Mouse (Mus musculus) layer of hippocampus, postnatal 10 days (tissue): ENCODE results near the gene Zswim9. TPM values are rescaled to one million over a fixed set of nuclear protein-coding genes. Genes with fewer than 3 reads are reported as not detected.

Source experiments
- DNase-seq, 2 experiments: peaks; one replicate each; pipeline ENCODE4 v3.0.0; 2021; ENCODE audit warnings: low spot score in 2 of 2
- long read RNA-seq: library from polyadenylated mRNA; stranded (forward); transcript quantifications from one replicate; pipeline ENCODE4 v2.0.0, GENCODE M21; 2023
- total RNA-seq, 2 experiments: library from RNA; stranded (reverse); gene quantifications; 2 replicates each; pipeline ENCODE4 v1.2.3; 2021

Zswim9 gene
- total RNA-seq, result 10 to 100 TPM; 11.4 to 12.8 TPM
- long read RNA-seq, full-length matches to known transcripts, result 1 of 6 reads
- long read RNA-seq, partial matches to known transcripts, result 3 of 6 reads
- long read RNA-seq, other reads (novel, unspliced or antisense), result 2 of 6 reads

DNA sequence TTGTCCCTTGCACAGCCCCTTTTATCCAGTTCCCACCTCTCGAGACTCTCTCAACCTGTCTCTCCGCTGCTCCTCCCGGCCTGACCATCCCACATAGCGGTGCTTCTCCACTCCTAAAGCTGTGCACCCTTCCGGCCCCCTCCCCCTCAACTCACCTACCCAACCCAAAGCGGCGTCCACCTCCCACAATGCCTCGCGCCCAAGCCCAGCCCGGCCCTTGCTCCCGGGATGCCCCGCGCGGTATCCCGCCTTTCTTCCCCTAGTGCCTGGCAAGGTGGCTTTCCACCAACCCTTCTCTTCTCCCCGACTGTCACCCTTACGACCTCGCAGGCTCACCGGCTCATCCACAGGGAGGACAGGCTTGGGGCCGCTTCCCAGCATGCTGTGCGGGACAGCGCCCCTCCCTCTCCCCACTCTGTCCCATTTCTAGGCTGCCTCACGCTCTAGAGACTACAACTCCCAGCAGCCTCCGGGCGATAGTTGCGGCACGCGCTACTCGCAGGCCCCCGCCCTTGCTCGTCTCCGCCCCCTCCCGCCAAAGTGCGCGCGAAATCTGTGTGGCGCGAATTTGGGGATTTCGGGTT is at the start of gene Zswim9:
Gene Zswim9 (minus strand): TSS at position 414 of the 584 bp plus-strand sequence.
- peak; percentile 91 to 92 for DNase-seq

DNA sequence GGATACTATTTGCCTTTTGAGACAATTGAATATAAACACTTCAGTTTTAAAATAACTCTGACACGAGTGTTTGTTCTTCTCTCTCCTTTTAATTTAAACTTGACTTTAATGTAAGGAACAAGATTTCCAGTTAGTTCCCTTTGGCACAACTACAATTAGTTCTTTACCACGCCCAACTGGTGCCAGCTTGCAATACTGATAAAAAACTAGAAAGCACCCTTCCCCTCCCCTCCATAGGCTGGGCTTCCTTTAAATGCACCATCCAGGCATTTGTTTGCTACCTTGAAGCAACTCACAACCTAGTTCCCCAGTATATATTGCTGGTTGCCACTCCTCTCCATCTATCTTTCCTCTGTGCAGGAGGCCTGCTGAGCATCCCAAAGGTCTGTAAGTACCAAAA is 45.8 kb upstream of the Zswim9 start, which contains the start of gene Pla2g4c:
Gene Pla2g4c (plus strand): TSS at position 340 of the 400 bp plus-strand sequence.
- DNase-seq, result no peak

DNA sequence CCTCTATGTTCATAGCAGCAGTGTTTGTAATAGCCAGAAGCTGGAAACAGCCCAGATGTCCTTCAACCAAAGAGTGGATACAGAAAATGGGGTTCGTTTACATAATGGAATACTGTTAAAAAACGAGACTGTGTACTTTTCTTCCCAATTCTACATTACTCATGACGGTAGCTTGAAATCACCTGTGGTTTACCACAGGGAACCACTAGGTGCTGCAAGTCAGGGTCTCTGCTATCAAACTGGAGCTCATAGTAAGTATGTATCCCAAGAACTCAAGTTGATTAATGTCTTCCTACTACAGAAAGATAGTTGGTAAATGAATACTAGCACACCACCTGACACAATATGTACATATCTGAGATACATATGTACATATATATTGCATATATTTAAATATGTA is 42.9 kb upstream of the Zswim9 start:
- no peak for DNase-seq

DNA sequence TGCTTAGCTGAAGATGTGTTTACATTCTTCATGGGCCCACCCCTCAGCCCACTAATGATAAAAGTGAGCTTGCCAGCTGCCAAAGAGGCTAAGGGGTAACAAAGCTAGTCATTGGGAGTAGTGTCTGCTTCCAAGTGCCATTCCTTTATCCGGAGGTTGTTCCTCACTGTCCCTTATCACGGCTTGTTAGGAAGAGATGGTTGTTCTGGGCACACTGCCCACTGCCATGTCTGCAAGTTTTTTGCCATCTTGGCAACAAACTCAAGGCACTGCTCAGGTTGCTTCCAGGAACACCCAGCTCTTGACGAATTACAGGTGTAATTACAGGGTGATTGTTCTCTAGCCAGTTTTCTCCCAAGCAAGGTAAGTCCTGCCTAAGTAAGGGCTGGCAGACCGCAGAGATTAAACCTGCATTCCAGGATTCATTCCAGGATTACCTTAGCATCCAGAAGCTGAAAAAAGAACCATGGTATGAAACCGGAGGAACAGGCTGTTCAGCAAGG is 35.6 kb upstream of the Zswim9 start:
- no peak for DNase-seq

DNA sequence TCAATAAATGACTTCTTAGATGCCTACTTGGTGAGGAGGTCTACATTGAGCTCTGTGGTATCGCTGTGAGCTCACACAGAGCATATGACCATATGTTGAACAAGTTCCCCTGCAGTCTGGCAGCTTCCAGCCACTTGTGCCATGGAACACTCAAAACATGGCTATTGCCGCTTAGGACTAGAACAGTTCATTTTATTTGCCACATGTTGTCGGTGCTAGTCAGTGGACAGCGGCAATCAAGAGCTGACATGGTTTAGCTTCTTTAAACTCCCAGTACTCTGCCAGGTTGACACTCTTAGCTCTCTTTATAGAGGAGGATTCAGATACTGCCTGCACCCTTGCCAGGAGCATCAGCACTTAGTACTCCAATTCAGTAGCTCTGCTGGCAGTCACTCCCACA is 32.9 kb upstream of the Zswim9 start:
- no peak for DNase-seq

DNA sequence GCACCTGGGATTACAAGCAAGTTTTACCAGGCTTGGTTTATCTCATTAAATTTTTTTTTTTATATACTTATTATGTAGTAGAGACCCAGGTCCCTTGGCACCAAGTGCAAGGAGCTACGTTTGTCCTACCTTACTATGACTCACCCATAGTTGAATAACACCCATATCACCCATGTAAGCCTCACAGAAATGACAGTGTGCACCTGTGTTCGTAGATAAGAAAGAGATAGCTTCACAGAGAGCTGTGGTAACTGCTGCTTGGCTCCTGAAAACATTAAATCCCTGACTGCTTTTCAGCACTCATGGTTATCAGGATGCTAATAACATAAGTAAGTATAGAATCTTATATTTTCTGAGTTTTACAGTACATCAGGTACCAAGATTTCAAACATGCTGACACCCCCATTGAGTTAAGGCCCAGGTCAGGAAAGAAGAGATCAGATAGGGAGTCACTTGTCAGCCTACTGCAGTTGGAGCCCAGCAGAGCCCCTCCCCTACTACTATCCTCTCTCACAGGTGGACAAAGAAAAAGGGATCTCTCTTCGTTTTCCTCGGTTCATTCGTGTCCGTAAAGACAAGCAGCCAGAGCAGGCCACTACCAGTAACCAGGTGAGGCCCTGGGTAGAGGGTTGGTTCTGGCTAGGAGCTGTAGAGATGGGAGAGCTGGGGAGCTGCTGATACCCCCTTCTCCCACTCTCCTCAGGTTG is 32.1 kb upstream of the Zswim9 start:
- no peak for DNase-seq

DNA sequence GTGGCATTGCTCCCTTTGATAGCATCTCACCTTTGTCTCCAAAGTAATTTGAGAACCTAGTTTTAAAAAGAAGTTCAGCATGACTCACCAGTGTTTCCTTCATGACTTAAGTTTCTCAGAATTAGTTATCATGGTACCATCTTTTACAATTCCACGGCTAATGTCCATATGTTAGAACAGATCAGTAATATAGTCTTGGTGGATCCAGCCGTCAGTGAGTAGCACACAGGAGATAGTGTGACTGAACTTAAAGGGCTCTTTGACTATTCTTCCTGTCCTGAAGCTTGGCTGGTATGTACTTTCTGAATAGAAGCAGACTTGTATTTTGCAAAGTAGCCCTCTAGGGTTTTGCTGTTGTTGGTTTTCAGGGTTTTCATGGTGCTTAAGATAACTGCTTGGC is 30.9 kb upstream of the Zswim9 start:
- no peak for DNase-seq

DNA sequence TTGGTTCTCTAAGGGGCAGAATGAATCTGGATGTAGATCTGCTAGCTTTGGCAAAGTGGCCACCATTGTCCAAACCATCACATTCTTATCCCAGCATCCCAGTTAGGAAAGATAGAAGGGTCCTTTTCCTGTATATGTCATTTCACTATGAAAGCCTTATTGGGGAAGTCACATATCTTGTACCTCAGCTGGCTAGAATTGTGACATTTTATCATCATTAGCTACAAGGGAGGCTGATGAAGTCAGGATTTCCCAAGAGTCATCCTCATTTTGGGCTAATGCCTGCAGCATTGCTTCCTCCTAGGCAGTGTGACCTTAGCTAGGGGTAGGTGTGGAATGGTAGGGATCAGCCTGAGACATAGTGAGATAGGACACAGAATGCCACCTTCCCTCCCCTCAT is 24.9 kb upstream of the Zswim9 start:
- no peak for DNase-seq

DNA sequence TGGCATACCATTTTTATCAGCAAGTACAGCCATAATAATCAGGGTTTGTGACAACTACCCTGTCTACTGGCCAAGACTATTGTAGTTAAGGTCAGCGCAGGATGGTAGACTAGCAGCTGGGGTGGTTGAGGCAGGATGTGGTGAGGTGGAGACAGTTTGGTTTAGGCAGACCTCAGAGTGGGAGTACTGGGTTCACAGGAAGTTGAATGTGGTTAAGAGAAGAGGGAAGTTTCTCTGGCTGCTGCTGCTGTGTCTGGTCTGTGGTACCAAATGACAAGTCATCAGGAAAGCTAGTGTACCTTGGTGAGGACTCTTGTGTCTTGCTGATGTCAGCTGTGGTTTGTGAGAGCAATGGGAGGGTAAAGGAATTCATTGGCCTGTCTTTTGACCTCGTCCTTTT is 24.3 kb upstream of the Zswim9 start:
- DNase-seq, result no peak

DNA sequence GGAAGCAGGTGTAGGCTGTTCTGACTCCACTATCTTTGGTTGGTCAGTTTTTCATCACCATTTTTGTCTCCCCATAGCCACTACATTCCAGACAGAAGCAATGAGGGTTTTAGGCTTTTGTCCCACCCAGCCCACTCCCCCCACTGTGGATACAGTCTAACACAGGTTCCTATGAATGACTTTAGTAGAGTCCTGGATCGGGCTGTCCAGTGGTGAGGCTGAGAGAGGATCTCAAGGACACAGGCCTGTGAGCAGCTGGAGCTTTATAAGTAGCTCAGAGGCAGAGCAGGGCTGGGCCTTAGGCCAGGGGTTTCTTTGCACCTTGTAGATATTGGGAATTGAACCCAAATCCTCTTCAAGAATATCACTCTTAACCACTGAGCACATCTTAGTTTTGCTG is 23.1 kb upstream of the Zswim9 start:
- DNase-seq, result no peak

DNA sequence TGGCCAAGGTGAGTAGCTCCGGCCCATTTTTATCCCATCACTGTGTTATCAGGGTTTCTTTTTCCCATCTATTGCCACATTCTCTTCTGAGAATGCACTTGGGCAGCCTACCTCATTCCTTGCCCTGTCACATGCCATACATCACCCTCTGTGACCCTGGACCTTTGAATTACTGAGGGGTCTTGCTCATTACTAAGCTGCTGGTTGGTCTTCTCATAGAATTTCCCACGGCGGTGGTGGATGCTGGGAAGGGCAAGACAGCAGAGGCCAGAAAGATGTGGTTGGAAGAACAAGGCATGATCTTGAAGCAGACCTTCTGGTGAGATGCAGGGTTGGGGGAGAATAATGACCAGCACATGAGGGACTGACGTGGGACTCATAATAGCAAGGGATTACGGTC is 20.3 kb upstream of the Zswim9 start:
- no peak for DNase-seq

DNA sequence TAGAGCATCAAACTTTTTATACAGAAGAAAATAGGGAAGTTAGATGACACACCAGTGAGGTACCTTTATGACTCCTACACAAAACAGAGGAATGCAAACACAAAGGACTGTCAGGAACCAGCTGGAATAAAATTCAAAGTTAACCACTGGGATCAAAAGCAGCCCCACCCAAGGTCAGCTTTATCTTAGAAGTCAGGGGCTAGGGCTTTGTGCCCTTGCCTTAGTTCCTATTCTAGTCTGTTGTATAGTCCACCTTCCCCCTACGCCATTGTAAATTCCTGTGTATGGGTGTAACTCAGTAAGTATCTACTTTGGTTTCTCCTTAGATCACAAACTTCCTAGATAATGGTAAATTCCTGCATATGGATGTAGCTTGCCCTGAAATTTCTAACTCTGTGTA is 19.1 kb upstream of the Zswim9 start:
- no peak for DNase-seq

DNA sequence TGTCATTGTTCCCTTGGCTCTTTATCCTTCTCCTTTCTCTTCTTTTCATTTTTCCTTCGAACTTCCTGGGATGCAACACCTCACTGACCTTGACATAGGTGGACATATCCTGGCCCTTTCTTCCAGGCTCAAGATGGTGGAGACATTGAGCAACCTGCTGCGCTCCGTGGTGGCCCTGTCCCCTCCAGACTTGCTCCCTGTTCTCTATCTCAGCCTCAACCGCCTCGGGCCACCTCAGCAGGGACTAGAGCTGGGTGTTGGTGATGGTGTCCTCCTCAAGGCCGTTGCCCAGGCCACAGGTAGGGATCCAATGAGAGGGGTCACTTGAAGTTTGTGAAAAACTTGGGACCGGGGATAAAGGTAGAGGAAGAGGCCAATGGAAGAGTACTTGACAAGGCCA is 16.7 kb upstream of the Zswim9 start:
- DNase-seq, result no peak

DNA sequence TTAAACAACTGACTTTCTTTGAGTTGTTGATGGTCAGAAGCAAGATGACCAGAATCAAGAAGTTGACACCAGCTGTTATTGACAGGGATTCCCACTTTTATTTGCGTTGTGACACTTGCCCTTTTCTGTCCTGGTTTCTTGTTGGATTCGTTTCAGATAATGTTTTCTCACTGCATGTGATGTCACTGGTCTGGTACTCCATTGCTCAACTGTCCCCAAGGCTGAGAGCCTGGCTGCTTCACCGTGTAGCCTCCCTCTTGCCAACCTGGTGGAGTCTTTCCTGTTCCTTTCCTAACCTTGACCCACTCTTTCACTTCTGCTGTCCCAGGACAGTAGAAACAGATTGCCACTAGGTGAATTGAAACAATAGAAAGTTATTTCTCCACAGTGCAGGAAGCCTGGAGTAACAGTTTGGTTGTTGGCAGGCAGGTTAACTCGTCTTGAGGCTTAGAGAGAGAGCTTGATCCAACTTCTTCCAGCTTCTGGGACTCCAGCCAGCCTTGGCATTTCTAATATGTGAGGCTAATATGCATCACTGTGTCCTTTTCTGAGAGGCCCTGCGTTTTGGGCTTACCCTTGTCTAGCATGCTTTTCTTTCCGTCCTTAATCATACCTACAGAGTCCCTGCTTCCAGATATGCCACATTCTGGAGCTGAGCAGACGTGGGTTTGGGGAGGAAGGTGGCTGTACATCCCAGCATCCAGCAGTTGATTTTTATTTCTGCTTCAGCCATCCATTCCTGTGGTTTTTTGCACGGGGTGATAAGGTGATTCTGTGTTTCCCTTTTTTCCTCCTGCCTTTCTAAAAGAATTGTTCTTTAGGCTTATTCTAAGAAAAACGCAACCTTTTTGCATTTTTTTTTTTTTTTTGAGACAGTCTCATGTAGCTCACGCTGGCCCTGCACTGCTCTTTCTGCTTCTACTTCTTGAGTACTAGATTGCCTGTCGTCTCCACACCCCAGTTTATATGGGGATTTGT is 15.6 kb upstream of the Zswim9 start:
- no peak for DNase-seq

DNA sequence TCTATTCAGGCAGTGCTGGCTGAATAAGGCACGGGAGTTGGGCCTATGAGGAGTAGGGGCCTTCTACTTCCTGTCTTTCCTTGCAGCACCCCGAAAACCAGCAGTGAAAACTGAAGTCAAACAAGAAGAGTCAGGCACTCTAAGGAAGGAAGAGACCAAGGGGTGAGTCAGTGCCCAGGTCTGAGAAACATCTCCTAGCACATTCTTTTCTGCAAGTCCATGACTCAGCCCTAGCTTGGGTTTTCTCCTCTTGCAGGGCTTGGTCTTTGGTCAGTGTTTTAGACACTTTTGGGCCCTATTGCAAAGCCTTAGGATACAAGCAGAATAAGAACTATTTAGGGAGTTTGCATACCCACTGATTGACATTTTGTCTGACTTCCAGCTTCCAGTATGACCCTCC is 12.8 kb upstream of the Zswim9 start:
- no peak for DNase-seq

DNA sequence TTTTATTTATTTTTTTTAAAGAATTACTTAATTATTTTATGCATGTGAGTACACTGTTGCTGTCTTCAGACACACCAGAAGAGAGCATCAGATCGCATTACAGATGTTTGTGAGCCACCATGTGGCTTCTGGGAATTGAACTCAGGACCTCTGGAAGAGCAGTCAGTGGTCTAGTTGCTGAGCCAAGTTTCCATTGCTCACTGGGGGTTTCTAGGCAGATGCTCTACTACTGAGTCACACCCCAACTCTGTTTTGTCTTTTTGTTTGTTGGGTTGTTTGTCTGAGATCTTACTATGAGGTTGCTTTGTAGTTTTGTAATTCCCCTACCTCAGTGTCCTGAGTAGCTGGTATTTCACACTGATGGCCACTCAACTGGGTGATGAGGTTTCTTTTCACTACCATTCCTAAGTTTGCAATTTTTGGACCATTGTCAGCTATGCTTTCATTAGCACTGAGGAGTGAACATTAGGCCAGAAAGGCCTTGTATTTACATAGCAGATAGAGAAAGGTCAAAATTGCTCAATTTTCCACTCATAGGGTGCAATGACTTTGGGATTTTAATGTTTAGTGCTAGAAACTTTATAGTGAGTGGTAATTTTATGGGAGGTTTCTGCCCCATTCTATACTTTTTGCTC is 11.6 kb upstream of the Zswim9 start:
- no peak for DNase-seq

DNA sequence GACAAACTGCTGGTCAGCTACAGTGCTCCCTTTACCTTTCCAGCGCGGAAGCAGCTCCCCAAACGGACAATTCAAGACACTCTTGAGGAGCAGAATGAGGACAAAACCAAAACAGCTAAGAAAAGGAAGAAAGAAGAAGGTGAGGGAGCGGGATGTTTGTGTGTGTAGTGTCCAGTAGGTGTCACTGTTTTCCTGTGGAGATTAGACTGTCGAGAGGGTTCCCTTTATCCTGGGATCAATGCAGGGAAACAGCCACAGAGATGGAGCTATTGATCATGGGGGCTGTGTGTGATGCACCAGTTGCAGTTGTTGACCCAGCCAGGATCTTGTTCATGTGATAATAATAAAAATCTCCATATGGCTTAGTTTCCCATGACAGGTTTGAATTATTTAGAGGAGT is 10.1 kb upstream of the Zswim9 start:
- peak in 1 of 2 experiments; percentile 17 for DNase-seq

DNA sequence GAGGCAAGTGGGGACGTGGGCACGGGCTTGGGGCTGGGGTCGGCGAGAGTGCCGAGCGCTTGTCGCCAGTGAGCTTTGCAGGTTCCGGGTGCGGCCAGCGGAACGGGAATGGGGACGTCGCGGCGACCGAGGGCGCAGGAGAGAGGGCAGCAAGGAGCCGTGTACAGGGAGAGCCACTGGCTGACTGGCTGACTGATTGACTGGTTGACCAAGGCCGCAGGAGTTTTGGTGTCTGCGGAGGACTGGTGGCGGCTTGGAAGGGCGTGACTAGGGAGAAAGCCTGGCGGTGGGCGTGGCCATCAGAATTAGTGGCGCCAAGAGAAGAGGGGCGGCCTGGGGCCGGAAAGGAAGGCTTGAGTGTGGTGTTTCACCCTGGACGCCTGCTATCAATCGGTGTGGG is 436 bp upstream of the Zswim9 start:
- peak in 1 of 2 experiments; percentile 4 for DNase-seq

DNA sequence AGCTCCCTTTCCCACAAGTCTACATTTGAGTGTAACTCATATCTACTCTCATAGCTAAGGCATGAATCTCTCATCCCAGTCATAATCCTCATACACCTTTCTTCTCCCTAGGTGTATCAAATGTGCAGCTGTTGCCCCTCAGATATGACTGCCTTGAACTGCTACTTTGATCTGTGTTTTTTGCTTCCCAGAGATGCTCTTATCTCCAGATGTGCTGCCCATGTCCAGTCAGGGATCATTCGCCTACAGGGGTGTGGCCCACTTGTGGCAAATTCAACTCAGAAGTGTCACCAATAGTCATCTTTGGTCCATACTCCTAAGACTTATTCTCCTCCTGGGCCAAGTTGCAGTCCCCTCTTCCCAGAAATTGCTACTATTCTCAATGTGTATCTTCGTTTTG is 688 bp downstream of the Zswim9 start:
- DNase-seq, result peak in 1 of 2 experiments; percentile 19

DNA sequence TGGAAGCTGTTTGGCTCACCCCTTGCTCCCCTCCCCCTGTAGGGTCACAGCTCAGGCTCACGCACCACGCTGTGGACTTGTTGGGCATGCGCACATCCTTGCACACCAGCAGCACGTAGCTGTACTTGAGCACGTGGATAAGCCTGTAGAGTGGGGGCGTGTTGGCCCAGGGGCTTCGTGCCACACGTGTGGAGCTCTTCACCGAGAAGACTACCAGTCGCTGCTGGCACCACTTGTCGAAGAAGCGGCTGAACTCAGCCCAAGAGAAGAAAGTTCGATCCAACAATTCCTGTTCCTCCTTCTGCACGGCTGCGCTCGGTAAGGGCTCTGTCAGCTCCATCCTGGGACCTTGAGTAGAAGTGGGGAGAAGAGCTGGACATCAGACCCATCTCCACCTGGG is 1.4 kb downstream of the Zswim9 start, which contains the start of gene Lig1:
Gene Lig1 (plus strand): TSS at position 203 of the 400 bp plus-strand sequence.
- DNase-seq, result no peak

DNA sequence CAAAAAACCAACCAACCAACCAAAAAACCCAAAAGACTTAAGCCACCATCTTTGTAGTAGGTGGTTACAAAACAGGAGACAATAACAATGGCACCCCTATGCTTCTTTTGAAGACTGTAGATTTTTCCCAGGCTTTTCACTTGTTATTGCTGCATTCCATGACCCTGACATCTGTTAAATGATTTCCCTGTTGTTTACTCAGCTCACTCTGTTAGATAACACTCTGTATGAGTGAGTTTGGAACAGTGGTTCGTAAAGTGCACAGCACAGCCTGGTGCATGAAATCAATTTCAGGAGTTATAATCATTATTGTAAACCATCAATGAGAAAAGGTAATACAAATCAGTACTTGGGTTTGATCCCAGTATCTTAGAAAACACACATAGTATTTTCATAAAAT is 6.8 kb downstream of the Zswim9 start:
- no peak for DNase-seq
